Mouse (Mus musculus) liver, postnatal 0 days (tissue): ENCODE results near the gene Acadvl.

Source experiments
- CTCF ChIP-seq: sonication (generic); IDR thresholded peaks from 2 replicates; pipeline ENCODE4 v1.5.1; 2016; ENCODE audit warnings: antibody characterized with exemption, low read depth
- EP300 ChIP-seq: IDR thresholded peaks from 2 replicates; pipeline ENCODE4 v1.6.1; 2016; ENCODE audit warnings: antibody characterized with exemption, low read depth, mild to moderate bottlenecking

DNA sequence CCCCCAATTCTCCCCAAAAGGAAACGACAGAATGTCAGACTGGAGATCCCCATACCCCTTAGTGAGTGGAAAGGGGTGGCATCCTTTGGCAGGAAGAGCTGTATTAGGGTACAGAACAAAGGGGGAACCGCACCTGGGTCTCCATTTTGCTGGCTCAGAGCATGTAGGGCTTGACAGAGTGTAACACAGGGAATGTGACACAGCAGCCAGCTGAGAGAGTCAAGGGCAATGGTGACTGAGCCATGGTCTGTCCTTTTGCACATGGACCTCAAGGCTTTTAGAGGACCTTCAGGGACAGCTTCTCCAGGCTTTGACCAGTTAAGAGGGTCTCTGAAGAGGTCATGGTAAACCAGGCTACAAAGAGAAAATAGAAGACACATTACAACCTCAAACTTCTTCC lies 40.3 kb downstream of the Acadvl start:
- TF ChIP-seq CTCF: no peak
- TF ChIP-seq EP300: no peak
